Mouse (Mus musculus): Measurements from ENCODE around the gene Prkg1. TPM values are rescaled to one million over a fixed set of nuclear protein-coding genes. Genes with fewer than 3 reads are reported as not detected.

The Prkg1 gene
- polyA plus RNA-seq, 1 experiment from 2014 or later, result 0.74 TPM

- H3K36me3 ChIP-seq (replicated peaks; ENCODE audit: insufficient read depth, low read length), result no peaks in the 10 kb centered on the region
- H3K4me1 ChIP-seq (ENCODE audit: insufficient read depth), result no peaks in the 10 kb centered on the region
- DNase-seq (no peak), ATAC-seq (no peak)
- 76% methylated on average over 4 of the region's 4 CpGs for WGBS (ENCODE audit: insufficient replicate concordance)
- no peak overlapping the region for H3K4me2 ChIP-seq (ENCODE audit: low read depth, low read length)
- H3K4me3 ChIP-seq (ENCODE audit: low read depth, low read length), result no peak overlapping the region
- no peak overlapping the region for H3K9ac ChIP-seq (replicated peaks)
- no peaks in the 10 kb centered on the region for H3K9me3 ChIP-seq (ENCODE audit: low read length)
- no peak for TF ChIP-seq EP300 (IDR thresholded peaks at IDR 0.05; ENCODE audit: low read depth)
- no peak for TF ChIP-seq CTCF (IDR thresholded peaks at IDR 0.05; ENCODE audit: low read depth)
- H3K27ac ChIP-seq (ENCODE audit: low read depth), result no peak overlapping the region
- no peaks in the 10 kb centered on the region for H3K27me3 ChIP-seq (ENCODE audit: insufficient read depth, low read length)
These were observed 688.7 kb downstream of the Prkg1 start for GRCm38 (mm10) chr19:31076106-31076505.

- WGBS (ENCODE audit: insufficient replicate concordance), result 31% methylated on average over 3 of the region's 3 CpGs
- Histone ChIP-seq H3K36me3 (replicated peaks; ENCODE audit: insufficient read depth, low read length) (no peaks in the 10 kb centered on the region), H3K9ac (replicated peaks) (no peak overlapping the region), H3K4me2 (ENCODE audit: low read depth, low read length) (no peak overlapping the region), H3K9me3 (ENCODE audit: low read length) (no peaks in the 10 kb centered on the region), H3K27ac (ENCODE audit: low read depth) (no peak overlapping the region), H3K4me1 (ENCODE audit: insufficient read depth) (no peaks in the 10 kb centered on the region), H3K4me3 (ENCODE audit: low read depth, low read length) (no peak overlapping the region), H3K27me3 (ENCODE audit: insufficient read depth, low read length) (no peaks in the 10 kb centered on the region)
- DNase-seq, result no peak
- no peak for TF ChIP-seq EP300 (IDR thresholded peaks at IDR 0.05; ENCODE audit: low read depth)
- TF ChIP-seq CTCF (IDR thresholded peaks at IDR 0.05; ENCODE audit: low read depth), result no peak
- no peak for ATAC-seq
These were observed 690.1 kb downstream of the Prkg1 start for GRCm38 (mm10) chr19:31074717-31075063.

- Histone ChIP-seq H3K4me3 (ENCODE audit: low read depth, low read length) (no peak overlapping the region), H3K4me1 (ENCODE audit: insufficient read depth) (no peaks in the 10 kb centered on the region), H3K27ac (ENCODE audit: low read depth) (no peak overlapping the region), H3K36me3 (replicated peaks; ENCODE audit: insufficient read depth, low read length) (no peaks in the 10 kb centered on the region), H3K9ac (replicated peaks) (no peak overlapping the region), H3K9me3 (ENCODE audit: low read length) (no peaks in the 10 kb centered on the region), H3K4me2 (ENCODE audit: low read depth, low read length) (no peak overlapping the region), H3K27me3 (ENCODE audit: insufficient read depth, low read length) (no peaks in the 10 kb centered on the region)
- DNase-seq, result no peak
- WGBS (ENCODE audit: insufficient replicate concordance), result 66% methylated on average over 24 of the region's 24 CpGs
- no peak for ATAC-seq
- TF ChIP-seq EP300 (IDR thresholded peaks at IDR 0.05; ENCODE audit: low read depth) (no peak), CTCF (IDR thresholded peaks at IDR 0.05; ENCODE audit: low read depth) (no peak)
These were observed 690.7 kb downstream of the Prkg1 start for GRCm38 (mm10) chr19:31073959-31074716.

GRCm38 (mm10) chr19:31065206-31065781, 699.5 kb downstream of the Prkg1 start:
- ATAC-seq, result no peak
- no peaks in the 10 kb centered on the region for H3K4me1 ChIP-seq (ENCODE audit: insufficient read depth)
- 73% methylated on average over 11 of the region's 11 CpGs for WGBS (ENCODE audit: insufficient replicate concordance)
- no peak overlapping the region for H3K27ac ChIP-seq (ENCODE audit: low read depth)
- no peak overlapping the region for H3K4me2 ChIP-seq (ENCODE audit: low read depth, low read length)
- no peaks in the 10 kb centered on the region for H3K9me3 ChIP-seq (ENCODE audit: low read length)
- no peaks in the 10 kb centered on the region for H3K36me3 ChIP-seq (replicated peaks; ENCODE audit: insufficient read depth, low read length)
- TF ChIP-seq EP300 (IDR thresholded peaks at IDR 0.05; ENCODE audit: low read depth), result no peak
- TF ChIP-seq CTCF (IDR thresholded peaks at IDR 0.05; ENCODE audit: low read depth), result no peak
- H3K27me3 ChIP-seq (ENCODE audit: insufficient read depth, low read length), result no peaks in the 10 kb centered on the region
- no peak overlapping the region for H3K9ac ChIP-seq (replicated peaks)
- no peak overlapping the region for H3K4me3 ChIP-seq (ENCODE audit: low read depth, low read length)
- DNase-seq, result no peak

- DNase-seq (no peak), ATAC-seq (no peak)
- H3K27me3 ChIP-seq (ENCODE audit: insufficient read depth, low read length), result no peaks in the 10 kb centered on the region
- H3K27ac ChIP-seq (ENCODE audit: low read depth), result no peak overlapping the region
- no peak overlapping the region for H3K4me2 ChIP-seq (ENCODE audit: low read depth, low read length)
- no peak overlapping the region for H3K9ac ChIP-seq (replicated peaks)
- TF ChIP-seq EP300 (IDR thresholded peaks at IDR 0.05; ENCODE audit: low read depth), result no peak
- TF ChIP-seq CTCF (IDR thresholded peaks at IDR 0.05; ENCODE audit: low read depth), result no peak
- H3K4me1 ChIP-seq (ENCODE audit: insufficient read depth), result no peaks in the 10 kb centered on the region
- no peaks in the 10 kb centered on the region for H3K9me3 ChIP-seq (ENCODE audit: low read length)
- no peak overlapping the region for H3K4me3 ChIP-seq (ENCODE audit: low read depth, low read length)
- H3K36me3 ChIP-seq (replicated peaks; ENCODE audit: insufficient read depth, low read length), result no peaks in the 10 kb centered on the region
- 63% methylated on average over 1 of the region's 1 CpGs for WGBS (ENCODE audit: insufficient replicate concordance)
These were observed 700.1 kb downstream of the Prkg1 start for GRCm38 (mm10) chr19:31064740-31065139.

- no peak overlapping the region for H3K4me3 ChIP-seq (ENCODE audit: low read depth, low read length)
- ATAC-seq (no peak), DNase-seq (peak; percentile 18)
- H3K9ac ChIP-seq (replicated peaks), result no peak overlapping the region
- no peaks in the 10 kb centered on the region for H3K27me3 ChIP-seq (ENCODE audit: insufficient read depth, low read length)
- H3K27ac ChIP-seq (ENCODE audit: low read depth), result no peak overlapping the region
- H3K4me1 ChIP-seq (ENCODE audit: insufficient read depth), result no peaks in the 10 kb centered on the region
- H3K4me2 ChIP-seq (ENCODE audit: low read depth, low read length), result no peak overlapping the region
- no peaks in the 10 kb centered on the region for H3K36me3 ChIP-seq (replicated peaks; ENCODE audit: insufficient read depth, low read length)
- TF ChIP-seq EP300 (IDR thresholded peaks at IDR 0.05; ENCODE audit: low read depth) (no peak), CTCF (IDR thresholded peaks at IDR 0.05; ENCODE audit: low read depth) (peak; percentile 50)
- H3K9me3 ChIP-seq (ENCODE audit: low read length), result no peaks in the 10 kb centered on the region
- 90% methylated on average over 4 of the region's 4 CpGs for WGBS (ENCODE audit: insufficient replicate concordance)
These were observed 718.2 kb downstream of the Prkg1 start for GRCm38 (mm10) chr19:31046601-31047000.
